Mouse (Mus musculus): Measurements from ENCODE around the gene Map3k5.

Gene Map3k5

DNA sequence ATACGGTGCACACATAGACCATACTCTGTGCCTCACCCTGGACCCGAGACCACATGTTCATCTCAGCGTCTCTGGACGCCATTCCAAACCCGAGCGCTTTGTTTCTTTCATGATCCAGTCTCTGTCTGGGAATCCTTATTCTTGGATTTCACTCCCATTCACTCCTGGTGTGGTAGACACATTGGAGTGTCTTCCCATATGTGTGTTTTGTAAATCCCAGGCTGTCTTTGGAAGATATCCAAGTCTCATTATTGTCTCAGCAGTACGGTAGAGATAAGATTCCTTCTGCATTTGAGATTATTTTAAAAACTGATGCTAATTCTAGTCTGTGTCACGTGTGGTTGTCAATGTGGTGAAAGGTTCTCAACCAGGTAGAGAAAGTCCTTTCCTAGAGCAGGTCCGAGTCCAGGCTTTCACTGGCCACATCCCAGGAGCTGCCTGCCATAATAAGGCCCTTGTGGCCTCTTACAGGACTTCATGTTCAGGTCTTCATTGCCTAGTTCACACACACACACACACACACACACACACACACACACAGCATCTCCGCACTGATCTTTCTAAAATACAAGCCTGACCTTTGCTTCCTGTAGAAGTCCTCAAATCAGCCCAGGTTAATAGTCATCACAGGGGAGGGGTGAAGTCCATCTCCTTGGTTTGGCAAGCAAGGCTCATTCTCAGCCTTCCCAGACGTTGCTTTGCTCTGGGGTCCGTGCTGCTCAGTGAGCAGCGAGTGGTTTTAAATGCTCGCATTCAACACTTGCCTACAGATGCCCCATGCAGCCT, 122.8 kb downstream of the Map3k5 start:
- DNase-seq (ENCODE audit: low read depth, low spot score): no peak

DNA sequence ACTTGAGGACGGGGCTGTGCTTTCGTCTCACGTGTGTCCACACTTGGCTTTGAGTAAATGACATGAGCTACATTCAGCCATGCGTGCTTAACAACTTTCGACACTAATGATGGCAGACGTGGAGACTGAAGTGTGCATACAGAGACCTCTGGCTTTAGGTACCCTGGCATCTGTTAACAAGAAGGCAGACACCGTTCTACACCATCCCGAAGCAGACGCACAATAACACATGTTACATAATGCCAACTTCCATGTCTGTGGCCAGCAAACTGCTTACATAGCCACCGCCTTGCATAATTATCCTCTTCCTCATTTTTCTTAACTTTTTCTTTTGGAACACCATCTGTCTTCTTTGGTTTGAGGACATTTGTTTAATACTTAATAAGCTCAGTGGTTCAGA, 123.8 kb downstream of the Map3k5 start:
- DNase-seq (ENCODE audit: low read depth, low spot score): no peak

DNA sequence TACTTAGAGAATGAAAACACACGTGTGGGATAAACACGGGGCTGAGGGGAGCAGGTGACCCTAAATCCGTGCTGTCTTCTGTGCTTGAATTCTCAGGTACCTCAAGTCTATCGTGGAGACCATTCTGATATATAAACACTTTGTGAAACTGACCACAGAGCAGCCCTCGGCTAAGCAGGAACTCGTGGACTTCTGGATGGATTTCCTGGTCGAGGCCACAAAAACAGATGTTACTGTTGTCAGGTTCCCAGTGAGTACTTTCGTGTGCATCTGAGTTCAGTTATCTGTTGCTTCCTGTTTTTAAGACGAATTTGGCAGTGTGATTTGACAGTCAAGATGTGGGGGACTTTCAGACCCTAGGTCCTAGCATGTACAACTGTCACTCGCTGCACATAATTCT, 124.6 kb downstream of the Map3k5 start:
- no peak for DNase-seq (ENCODE audit: low read depth, low spot score)

DNA sequence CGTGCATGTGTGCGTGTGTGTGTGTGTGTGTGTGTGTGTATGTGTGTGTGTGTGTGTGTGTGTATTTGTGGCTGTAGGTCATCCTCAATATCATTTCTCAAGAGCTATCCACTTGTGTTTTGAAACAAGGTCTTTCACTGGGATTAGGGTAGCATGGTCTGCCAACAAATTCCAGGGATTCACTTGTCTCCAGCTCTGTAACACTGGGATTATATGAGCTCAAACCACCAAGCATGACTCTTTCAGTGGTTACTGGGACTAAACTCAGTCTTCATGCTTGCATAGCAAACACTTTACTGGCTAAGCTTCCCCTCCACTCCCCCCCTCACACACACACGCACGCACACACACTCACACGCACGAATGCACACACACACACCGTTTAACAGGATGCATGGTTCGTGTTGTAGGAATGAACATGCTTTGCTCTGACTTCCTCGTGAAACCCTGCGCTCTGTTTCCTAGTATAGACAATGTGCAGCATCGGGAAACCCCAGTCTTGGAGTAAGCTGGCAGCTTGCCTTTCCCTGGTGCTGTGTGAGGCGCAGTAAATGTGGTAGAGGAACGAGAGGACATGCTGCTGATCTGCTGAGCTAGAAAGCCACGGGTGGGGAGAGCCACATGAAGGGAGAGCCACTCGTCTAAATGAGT, 126.2 kb downstream of the Map3k5 start:
- no peak for DNase-seq (ENCODE audit: low read depth, low spot score)

DNA sequence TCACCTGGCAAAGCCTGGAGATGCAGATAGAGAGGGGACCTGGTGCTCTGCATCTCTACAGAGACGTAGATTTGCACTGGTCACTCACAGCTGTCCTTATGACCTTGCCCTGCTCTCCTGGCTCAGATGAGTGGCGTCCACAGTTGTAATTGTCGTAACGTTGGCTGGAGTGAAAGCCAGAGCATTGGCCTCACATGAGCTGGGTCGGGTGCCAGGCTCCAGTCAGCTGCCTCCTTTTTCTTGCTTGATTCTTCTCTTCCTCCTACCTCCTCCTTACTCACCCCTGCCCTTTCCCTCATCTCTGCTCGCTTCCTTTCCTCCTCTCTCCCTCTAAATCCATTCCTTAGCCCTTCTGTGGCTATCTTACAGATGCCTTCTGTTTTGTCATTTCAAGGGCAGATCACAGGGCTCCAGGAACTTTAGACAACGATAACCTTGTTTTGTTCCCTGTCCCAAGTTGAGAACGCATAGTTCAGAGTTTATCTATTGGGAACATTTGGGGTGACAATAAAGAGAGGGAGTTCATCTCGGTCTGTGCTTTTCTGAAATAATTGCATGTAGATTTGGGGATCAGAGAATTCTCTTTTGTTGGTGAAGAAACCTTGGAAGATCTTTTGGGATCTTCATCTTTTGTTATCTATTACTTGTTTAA, 130.4 kb downstream of the Map3k5 start:
- no peak for DNase-seq (ENCODE audit: low read depth, low spot score)

DNA sequence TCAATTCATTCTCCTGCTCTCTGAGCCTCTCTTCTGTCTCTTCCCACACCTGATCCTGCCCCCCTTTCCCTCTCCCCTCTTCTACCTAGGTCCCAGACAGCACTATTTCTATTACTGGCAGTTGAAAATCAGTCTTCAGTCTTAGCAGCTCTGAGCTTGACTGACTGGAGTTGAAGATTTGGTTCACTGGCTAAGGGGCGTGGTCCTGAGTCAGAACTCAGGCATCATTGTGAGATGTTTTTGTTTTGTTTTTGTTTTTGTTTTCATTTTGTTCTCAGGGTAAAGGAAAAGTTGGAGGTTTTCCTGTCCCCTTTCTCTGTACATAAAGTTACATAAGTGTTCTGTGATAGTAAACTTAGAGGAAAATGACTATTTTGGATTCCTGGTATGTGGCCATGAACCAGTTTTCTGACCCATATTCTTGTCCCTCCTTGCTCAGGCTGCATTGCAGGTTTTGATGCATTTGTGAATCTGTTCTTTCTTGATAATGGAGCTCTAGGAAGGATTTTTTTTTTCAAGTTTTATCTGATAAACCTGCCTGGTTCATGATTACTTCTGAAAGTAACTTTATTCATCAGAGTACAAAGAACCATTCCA, 131.9 kb downstream of the Map3k5 start:
- no peak for DNase-seq (ENCODE audit: low read depth, low spot score)

DNA sequence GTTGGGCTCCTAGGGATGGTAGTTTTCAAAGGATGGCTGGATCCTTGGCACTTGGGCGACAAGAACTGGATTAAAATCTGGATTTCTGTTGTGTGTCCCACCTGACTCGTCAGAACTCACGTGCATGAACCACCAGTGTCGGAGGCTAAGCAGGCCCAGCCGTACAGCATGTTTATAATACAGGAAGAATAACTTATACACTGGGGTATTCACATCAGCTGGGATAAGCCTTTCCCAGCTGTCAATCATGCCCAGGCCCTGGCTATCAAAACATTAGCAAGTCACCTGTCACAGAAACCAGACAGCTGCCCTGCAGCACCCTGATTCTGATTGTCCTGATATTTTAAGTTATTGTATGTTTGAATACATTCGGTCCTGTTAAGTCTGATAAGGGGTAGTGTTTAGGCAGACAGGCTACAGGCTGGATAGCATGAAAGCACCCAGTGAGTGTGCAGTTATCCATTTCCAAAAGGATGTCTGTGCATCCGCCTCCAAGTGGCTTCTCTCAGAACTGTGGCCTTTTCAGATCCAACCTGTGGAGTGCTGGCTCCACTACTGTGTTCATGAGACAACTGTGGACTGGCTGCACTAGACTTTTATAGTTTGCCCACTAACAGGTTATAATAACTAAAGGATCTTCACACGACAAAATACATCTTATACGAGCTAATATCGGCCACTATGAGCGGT, 135.6 kb downstream of the Map3k5 start:
- DNase-seq (ENCODE audit: low read depth, low spot score): no peak

DNA sequence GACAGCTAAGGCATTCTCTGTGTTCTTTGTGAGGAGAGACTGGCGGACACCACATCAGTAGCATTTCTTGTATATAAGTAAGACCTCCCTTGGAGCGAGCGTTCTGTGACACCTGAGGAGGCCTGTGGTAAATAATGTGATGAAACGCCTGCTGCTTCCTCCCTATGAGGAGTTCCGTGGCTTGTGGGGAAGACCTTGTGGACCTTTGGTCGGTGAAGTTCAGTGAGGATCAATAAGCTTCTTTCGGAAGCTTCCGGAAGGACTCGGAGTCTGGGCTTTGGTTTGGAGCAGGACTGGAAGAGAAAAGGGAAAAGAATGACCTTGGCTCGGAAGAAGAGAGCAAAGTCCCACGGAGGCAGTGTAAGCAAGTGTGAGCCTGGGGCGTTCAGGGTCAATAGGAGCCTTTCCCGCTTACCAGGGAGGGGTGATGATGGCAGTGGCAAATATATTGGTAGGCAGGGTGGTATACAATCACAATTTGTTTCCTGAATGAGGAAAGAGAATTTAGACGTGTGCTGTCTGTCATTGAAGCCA, 136.4 kb downstream of the Map3k5 start:
- DNase-seq (ENCODE audit: low read depth, low spot score): no peak

DNA sequence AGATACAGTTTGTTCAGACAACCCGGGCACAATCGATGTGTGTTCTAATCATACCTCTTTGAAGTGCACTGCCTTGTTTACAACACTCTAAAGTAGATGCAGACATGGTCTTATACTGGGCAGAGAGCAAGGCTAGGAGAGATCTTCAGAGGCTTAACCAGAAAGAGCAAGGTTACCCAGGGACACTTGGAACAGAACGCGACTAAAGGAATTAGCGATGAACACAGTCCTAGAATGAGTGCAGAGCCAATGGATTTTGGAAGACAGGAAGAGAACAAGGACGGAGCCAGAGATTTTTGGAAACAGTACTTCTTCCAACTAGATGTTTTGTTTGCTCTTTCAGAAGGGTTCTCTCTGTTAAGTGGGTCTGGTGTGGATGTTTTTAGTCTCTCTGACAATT, 137.4 kb downstream of the Map3k5 start:
- DNase-seq (ENCODE audit: low read depth, low spot score): no peak

DNA sequence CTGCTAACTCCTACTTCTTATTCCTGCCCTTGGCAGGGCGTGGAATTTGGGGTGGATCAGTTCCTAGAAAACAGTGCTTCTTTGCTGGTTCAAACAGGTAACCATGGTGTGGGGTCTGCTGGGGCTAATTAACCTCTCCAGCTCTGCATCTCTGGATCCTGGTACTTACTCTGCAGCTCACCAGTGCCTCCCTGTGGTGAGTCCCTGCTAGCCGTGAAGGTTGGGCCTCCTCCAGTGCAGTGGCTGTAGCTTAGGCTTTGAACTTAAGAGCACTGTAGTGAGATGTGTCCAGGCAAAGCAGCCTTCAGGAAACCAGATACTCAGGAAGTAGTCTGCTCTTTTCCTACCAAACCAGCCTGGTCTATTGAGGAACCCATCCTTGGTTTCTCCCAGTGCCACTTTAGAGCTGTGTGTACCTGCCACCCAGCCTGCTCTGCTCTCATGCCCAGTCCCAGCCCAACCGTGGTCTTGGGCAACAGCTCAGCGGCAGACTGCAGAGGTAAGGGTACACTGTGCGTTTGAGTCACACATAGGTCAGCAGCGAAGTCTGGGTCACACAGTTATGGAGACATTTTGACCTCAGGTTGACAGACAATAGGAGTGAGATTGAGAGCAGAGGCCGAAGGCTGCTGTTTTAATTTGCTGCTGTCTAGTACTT, 139.1 kb downstream of the Map3k5 start:
- no peak for DNase-seq (ENCODE audit: low read depth, low spot score)

DNA sequence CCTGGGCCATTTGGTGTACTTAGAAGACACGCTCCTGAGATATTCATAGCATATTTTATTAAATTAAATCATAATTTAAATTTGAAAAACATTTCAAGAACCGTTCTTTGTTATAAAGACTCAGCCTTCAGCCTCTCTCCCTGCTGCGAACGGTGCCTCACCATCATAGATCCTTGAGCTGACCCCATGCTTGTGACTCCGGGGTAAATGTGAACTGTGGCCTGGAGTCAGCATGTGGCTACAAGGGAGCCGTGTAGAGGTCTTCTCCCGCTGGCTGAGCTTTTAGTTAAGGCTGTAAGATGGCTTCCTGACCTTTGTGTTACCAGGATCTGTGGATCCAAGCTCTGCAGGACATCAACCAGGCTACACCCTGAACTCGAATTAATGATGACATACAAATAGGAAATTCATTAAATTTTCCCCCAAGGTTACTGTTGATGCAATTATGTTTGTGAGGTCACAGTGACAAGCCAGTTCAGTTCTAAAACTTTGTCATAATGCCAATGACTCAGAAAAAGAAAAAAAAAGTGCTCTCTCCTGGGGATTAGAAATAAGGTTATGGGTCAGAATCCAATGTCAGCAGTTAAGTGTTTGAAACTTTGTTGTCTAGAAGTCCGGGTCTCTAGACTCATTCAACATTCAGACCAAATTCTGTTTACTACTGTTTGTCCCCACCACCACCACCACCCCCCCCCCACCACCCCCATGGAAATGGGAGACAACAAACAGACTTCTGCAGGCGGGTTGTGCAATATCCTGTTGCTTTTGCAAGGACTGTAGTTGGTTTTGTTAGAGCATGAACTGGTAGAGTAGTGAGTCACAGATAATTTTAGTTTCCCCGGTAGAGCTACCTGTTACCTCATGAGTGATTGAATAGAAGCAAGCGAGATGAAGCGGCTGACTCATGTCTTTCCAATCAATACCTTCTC, 142.5 kb downstream of the Map3k5 start:
- DNase-seq (ENCODE audit: low read depth, low spot score): no peak

DNA sequence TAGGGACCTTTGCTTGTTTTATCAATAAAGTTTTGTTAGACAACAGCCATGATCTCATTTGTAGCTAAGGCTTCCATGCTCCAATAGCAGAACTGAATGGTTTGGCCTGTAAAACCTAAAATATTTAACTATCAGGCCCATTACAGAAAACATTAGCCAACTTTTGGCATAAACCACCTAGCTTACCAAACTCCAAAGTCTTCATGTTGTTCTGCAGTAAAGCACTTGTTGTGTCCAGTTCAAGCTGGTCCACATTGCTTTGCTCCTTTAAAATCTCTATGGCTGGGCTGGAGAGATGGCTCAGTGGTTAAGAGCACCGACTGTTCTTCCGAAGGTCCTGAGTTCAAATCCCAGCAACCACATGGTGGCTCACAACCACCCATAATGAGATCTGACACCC, 144.1 kb downstream of the Map3k5 start:
- DNase-seq (ENCODE audit: low read depth, low spot score): no peak

DNA sequence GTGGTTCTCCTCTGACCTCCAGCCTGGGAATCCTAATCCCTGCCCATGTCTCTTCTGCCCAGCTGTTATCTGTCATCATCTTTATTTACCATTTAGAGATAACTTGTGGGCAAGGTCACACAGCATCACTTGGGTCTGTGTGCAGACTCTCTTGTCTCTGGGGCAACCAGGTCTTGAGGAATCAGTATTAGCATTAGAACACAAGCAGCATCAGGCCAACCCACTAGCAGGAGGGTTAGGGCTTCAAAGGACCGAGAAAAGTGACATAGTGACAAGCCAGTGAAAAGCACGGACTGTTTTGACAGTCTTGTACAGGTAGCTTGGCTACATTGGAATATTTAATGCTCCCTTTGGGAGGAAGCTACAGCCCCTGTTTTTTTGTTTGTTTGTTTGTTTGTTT, 153.6 kb downstream of the Map3k5 start:
- DNase-seq (ENCODE audit: low read depth, low spot score): no peak

DNA sequence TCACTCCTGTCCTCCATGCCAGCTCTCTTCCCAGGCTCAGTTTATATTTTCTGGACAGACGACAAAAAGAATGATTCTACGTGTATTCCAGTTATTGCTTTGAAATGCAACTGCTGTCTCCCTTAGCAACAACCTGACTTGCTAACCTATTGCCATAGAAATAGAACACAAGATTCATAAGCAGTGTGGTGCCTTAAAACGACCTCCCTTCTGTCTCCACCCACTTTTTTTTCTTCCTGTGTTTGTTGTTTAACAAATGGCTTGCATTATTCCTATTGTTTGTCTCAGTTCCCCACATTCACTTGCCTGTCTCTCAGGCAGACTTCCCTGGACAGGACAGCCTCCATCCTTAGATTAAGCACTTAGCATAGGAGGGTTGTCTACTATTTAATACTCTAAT, 154.8 kb downstream of the Map3k5 start:
- no peak for DNase-seq (ENCODE audit: low read depth, low spot score)

DNA sequence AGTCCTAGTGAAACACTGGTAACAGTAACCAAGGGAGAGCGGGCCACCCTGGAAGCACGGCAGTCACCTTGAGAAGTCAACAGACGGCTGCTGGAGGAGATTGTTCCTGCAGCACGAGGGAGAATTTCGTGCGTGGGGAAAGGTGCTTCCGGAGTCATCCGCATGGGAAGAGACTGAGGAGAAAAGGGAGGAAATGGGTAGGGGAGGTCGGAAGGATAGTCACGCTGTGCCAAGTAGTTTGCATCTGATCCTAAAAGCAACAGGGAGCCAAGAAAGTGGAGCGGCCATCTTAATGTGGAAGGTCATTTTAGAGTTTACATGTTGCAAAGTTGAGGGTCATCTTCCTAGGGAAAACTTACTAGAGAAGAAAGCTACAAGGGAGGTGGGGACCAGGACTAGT, 155.9 kb downstream of the Map3k5 start:
- DNase-seq (ENCODE audit: low read depth, low spot score): no peak

DNA sequence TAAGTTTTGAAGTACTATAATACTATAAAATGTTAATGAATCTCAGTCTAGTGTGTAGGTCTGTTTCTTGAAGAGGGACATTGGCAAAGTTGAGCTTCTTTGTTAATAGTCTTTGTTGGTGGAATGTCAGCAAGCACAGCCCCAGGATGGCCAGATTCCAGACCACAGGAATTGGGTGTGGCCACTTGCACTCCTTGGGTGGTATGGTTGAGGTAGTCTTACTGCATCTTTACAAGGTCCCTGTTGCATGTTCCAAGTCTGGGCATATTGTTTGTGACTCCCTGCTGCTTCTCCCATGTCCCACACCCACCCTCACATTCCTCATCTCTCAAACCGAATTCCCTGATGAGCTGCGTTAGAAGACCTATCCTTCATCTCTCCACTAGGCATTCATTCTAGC, 157.1 kb downstream of the Map3k5 start:
- no peak for DNase-seq (ENCODE audit: low read depth, low spot score)

DNA sequence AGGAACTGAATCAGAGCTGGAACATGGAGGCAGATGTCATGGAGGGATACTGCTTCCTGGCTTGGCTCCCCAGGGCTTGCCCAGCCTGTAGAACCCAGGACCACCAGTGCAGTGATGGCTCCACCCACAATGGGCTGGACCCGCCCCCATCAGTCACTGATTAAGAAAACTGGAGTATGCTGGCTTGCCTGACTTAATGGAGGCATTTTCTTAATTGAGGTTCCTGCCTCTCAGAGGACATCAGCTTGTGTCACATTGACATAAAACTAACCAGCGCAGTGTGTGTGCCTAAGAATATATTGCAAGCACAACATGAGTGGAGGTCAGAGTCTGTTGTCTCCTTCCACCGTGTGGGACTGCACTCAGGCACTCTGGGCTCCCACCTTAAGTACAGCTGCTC, 158.1 kb downstream of the Map3k5 start:
- no peak for DNase-seq (ENCODE audit: low read depth, low spot score)

DNA sequence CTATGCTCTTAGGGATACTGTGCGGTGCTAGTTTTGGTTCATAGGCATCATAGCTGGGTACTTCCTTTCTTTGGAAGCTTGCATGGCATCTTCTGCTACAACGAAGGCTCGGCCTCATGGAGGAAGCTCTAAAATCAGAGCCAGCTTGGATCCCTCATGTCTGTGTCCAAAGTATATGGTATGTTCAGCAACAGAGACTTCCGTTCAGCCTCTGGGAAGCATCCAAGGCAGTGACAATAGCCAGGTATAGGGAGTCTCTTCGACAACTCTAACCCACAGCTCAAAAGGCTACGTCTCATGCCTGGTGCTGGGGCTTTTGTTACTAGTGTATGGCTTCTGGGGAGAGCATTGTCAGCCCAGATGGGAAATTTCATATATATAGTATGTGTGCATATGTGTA, 167.2 kb downstream of the Map3k5 start:
- DNase-seq (ENCODE audit: low read depth, low spot score): no peak

DNA sequence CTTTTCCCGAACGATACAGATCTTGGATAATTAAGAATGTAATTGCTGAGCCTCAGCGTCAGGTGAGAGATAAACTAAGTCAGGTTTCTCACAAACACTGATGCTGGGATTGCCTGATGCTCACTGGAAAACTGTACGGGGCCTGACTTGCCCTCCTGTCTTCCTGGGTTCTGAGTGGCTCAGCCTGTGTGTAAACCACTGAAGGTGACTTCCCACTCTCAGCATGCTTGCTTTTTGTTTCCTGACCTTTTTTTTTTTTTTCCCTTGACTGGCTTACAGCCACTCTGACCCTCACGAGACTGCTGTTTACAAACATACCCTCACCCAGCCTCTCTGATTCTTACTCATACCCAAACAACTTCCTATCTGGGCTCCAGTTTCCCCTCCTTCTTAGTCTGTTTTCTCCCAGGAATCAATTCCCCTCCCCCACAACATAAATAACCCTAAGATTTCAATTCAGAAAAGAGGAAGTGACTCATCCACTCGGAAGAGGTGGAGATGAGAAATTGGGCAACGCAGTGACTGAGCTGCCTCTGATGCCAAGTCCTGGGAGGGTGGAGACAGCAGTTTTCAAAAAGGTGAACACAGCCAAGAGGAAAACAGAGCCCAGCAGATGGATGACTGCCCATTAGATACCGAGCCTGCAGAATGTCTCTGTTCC, 170.1 kb downstream of the Map3k5 start:
- DNase-seq (ENCODE audit: low read depth, low spot score): no peak

DNA sequence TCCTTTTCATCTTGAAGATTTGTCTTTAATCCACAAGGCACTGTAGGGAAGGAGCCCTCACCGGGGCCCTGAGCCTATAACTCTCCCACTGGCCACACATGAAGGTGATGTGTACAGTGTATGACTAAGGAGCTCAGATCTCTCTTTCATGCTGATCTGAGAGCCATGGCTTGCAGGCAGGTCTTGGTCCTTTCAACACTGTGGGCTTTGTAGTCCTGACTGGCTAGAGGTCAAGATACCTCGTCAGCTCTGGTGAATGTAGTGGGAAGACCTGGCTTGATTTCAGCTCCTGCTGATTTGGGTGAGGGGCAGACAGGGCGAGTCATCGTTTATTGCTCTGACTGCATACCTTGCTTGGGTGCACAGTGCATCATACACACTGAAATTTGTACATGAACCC, 171.3 kb downstream of the Map3k5 start:
- DNase-seq (ENCODE audit: low read depth, low spot score): no peak

Measured in WW6 (cell line).